Mouse (Mus musculus): ENCODE measurements at regions not wholly inside any gene's neighbourhood (a gene's known extent, or its start where the extent isn't known, plus 50 kb on each side); places are given as distances from the start of the nearest gene placed in this dataset.

GRCm38 (mm10) chr9:118393567-118393966, 84.4 kb upstream of the Eomes start:
- no peak for TF ChIP-seq CTCF (IDR thresholded peaks at IDR 0.05)
- TF ChIP-seq POLR2A (IDR thresholded peaks at IDR 0.05; ENCODE audit: insufficient read depth, low read depth, low read length): no peak

Measured in heart, adult 2 months (tissue).